Mouse (Mus musculus) forebrain, embryonic 12.5 days (tissue): ENCODE measurements at regions not wholly inside any gene's neighbourhood (a gene's known extent, or its start where the extent isn't known, plus 50 kb on each side); places are given as distances from the start of the nearest gene placed in this dataset.
A peak's percentile ranks its signal among the peaks of the same experiment; 100 is the strongest.

Source experiments
- ATAC-seq: fragments of 200-750 bp; cut with Nextera tagmentation; 2 replicates; pipeline ENCODE4 v1.8.0; 2017; ENCODE audit warnings: moderate TSS enrichment; ENCODE audit not compliant: low FRiP score
- H3K27ac ChIP-seq: fragments of 300-500 bp; sonication (generic); 2 replicates; pipeline ENCODE4 v1.5.1; 2016; ENCODE audit warnings: mild to moderate bottlenecking
- H3K27me3 ChIP-seq: fragments of 300-500 bp; sonication (generic); 2 replicates; pipeline ENCODE4 v1.6.1; 2016; ENCODE audit warnings: mild to moderate bottlenecking
- H3K36me3 ChIP-seq: fragments of 300-500 bp; sonication (generic); replicated peaks from 2 replicates; pipeline ENCODE4 v1.6.1; 2016; ENCODE audit warnings: mild to moderate bottlenecking
- H3K4me1 ChIP-seq: fragments of 300-500 bp; sonication (generic); 2 replicates; pipeline ENCODE4 v1.6.1; 2016
- H3K4me2 ChIP-seq: fragments of 300-500 bp; sonication (generic); 2 replicates; pipeline ENCODE4 v1.6.1; 2016; ENCODE audit warnings: mild to moderate bottlenecking, moderate library complexity
- H3K4me3 ChIP-seq: fragments of 300-500 bp; sonication (generic); replicated peaks from 2 replicates; pipeline ENCODE4 v1.5.1; 2016; ENCODE audit warnings: mild to moderate bottlenecking
- H3K9ac ChIP-seq: fragments of 300-500 bp; sonication (generic); 2 replicates; pipeline ENCODE4 v1.6.1; 2016; ENCODE audit warnings: mild to moderate bottlenecking
- H3K9me3 ChIP-seq: fragments of 300-500 bp; sonication (generic); 2 replicates; pipeline ENCODE4 v1.6.1; 2016
- WGBS: fragments of 180-500 bp; shearing (Covaris S2); methylation state at CpG from one replicate; pipeline ENCODE4 v1.1.7; 2016; 5-methylcytosine and 5-hydroxymethylcytosine counted together

DNA sequence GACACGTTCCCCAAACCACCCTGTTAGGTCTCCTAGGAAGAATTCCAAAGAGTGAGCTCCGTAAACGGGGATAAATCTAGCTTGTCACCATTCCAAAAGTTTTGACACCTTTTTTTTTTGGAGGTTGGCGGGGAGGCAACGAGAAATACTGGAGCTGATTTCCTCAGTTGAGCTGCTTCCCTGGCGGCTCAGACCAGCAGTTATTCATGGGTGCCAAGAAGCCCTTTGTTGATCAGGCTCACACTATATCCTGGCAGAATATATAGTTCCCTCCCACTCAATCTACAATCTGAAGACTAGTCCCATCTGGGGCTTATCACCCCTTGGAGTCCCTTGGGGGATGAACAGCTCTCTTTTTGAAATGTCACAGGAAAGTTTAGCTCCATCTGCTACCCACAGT is 77.5 kb upstream of the Tiam2 start:
- H3K9me3 ChIP-seq, result no peaks in the 10 kb centered on the region
- H3K9ac ChIP-seq, result no peak overlapping the region
- peaks cover 45% of the 10 kb centered on the region for H3K4me1 ChIP-seq
- H3K27me3 ChIP-seq, result no peaks in the 10 kb centered on the region
- no peak overlapping the region for H3K4me2 ChIP-seq
- no peak for ATAC-seq
- H3K27ac ChIP-seq, result peak overlapping the region; percentile 68
- WGBS, result 79% methylated on average over 6 of the region's 6 CpGs
- no peaks in the 10 kb centered on the region for H3K36me3 ChIP-seq
- H3K4me3 ChIP-seq, result no peak overlapping the region

- Histone ChIP-seq H3K4me2 (no peak overlapping the region), H3K27ac (peak overlapping the region; percentile 68), H3K27me3 (no peaks in the 10 kb centered on the region), H3K36me3 (no peaks in the 10 kb centered on the region), H3K4me1 (peaks cover 44% of the 10 kb centered on the region), H3K4me3 (no peak overlapping the region), H3K9me3 (no peaks in the 10 kb centered on the region), H3K9ac (no peak overlapping the region)
- no peak for ATAC-seq
- WGBS, result 83% methylated on average over 7 of the region's 7 CpGs
Measured at GRCm38 (mm10) chr17:3249320-3249719, 77.1 kb upstream of the Tiam2 start.

DNA sequence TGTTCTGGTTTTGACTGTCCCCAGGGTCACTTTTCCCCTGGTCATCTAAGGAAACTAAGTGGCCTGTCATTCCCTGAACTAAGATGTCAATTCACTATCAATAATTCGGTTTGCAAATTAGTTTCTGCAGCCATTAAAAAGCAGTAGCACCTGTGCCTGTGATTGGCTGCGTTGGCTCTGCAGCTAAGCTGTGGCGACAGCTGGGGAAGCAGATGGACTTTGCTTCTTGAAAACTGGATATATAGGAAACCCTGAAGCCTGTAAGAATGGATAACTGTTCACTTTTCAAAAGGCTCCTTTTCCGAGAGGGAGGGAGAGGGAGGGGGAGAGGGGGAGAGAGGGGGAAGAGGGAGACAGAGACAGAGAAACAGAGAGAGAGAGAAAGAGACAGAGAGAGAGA is 75.2 kb upstream of the Tiam2 start:
- WGBS, result 76% methylated on average over 4 of the region's 4 CpGs

GRCm38 (mm10) chr17:3251966-3252365 is 74.4 kb upstream of the Tiam2 start:
- Histone ChIP-seq H3K27ac (no peak overlapping the region), H3K9me3 (no peaks in the 10 kb centered on the region), H3K9ac (no peak overlapping the region), H3K36me3 (no peaks in the 10 kb centered on the region), H3K4me3 (no peak overlapping the region), H3K4me1 (peaks cover 22% of the 10 kb centered on the region; the same call in 1 of the 2 replicates), H3K4me2 (no peak overlapping the region), H3K27me3 (no peaks in the 10 kb centered on the region)
- 95% methylated on average over 5 of the region's 5 CpGs for WGBS
- no peak for ATAC-seq

More for the DNA sequence above, 75.2 kb upstream of the Tiam2 start:
- no peaks in the 10 kb centered on the region for H3K36me3 ChIP-seq
- no peak overlapping the region for H3K27ac ChIP-seq
- H3K4me3 ChIP-seq, result no peak overlapping the region
- no peak overlapping the region for H3K9ac ChIP-seq
- no peak overlapping the region for H3K4me2 ChIP-seq
- ATAC-seq, result no peak
- peaks cover 30% of the 10 kb centered on the region for H3K4me1 ChIP-seq
- no peaks in the 10 kb centered on the region for H3K9me3 ChIP-seq
- no peaks in the 10 kb centered on the region for H3K27me3 ChIP-seq

DNA sequence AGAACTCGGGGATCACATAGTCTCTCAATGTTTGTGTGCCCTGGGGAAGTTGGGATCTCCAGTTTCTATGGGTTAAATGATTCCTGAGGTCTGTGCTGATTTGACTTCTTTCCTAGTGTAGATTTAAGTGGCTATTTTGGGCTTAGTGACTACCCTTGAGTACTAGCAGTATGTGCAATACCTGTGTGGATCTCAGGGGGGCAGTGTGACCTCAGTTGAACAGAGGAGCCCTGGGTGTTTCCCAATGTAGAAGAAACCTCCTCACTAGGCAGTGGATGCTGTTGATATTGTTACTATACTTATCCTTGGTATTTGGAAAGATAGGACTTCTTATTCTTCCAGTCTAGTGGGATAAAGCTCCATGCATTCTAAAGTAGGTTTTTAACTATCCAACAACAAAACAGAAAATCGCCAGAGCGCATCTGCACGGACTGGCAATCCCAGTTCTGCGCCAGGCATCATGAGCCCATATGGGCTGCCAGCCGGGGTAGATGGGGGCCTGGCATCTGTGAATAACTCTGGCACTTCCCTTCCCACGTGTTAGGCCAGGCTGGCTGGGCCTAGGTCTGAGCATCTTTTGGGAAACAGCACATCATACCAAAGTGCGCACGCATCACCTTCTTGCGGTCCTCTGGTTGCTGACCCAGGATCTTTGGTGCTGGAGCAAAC is 72.7 kb upstream of the Tiam2 start:
- no peak for ATAC-seq
- Histone ChIP-seq H3K27me3 (no peaks in the 10 kb centered on the region), H3K4me2 (no peak overlapping the region), H3K4me3 (no peak overlapping the region), H3K4me1 (peaks cover 15% of the 10 kb centered on the region; the same call in 1 of the 2 replicates), H3K9me3 (no peaks in the 10 kb centered on the region), H3K36me3 (no peaks in the 10 kb centered on the region), H3K9ac (no peak overlapping the region), H3K27ac (no peak overlapping the region)
- WGBS, result 88% methylated on average over 10 of the region's 10 CpGs

- no peak for ATAC-seq
- Histone ChIP-seq H3K4me2 (no peak overlapping the region), H3K36me3 (no peaks in the 10 kb centered on the region), H3K27ac (no peak overlapping the region), H3K27me3 (no peaks in the 10 kb centered on the region), H3K9ac (no peak overlapping the region), H3K4me1 (peaks cover 3% of the 10 kb centered on the region; the same call in 1 of the 2 replicates), H3K9me3 (no peaks in the 10 kb centered on the region), H3K4me3 (no peak overlapping the region)
- 98% methylated on average over 7 of the region's 7 CpGs for WGBS
Measured at GRCm38 (mm10) chr17:3256765-3257164, 69.6 kb upstream of the Tiam2 start.

DNA sequence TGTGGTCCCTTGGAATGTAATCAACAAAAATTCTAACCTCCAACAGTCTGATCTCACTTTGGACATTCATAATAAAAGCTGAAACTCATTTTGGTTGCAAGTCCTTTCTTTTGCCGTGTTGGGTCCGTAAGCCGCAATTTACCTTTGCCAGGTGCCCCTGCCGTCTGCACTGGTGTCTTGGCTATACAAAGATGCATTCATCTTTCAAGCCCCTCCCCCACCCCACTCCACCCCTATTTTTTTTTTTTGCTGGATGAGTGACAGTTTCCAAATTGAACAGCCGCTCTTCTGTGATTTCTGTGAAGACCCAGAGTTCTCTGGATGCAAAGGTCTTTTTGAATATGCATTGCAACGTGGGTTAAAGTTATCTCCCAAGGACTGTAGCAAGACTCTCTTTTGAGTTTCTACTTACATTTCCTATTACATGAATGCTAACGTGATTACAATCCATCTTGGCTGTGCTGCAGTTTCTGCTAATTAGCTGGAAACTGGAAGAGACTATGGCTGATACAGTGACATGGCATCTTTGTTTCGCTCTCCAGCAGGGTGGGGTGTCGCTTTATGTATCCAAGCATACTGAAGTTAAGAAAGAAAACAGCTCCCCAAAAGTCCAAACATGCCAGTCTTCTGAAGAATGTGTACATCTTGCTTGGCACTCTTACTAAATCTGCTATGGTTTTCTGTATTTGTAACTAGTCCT is 67.4 kb upstream of the Tiam2 start:
- ATAC-seq, result no peak
- Histone ChIP-seq H3K4me3 (no peak overlapping the region), H3K27me3 (no peaks in the 10 kb centered on the region), H3K4me2 (no peak overlapping the region), H3K36me3 (no peaks in the 10 kb centered on the region), H3K9me3 (no peaks in the 10 kb centered on the region), H3K4me1 (peaks cover 3% of the 10 kb centered on the region; the same call in 1 of the 2 replicates), H3K9ac (no peak overlapping the region), H3K27ac (no peak overlapping the region; the same call in 1 of the 2 replicates)
- WGBS, result 63% methylated on average over 9 of the region's 9 CpGs

DNA sequence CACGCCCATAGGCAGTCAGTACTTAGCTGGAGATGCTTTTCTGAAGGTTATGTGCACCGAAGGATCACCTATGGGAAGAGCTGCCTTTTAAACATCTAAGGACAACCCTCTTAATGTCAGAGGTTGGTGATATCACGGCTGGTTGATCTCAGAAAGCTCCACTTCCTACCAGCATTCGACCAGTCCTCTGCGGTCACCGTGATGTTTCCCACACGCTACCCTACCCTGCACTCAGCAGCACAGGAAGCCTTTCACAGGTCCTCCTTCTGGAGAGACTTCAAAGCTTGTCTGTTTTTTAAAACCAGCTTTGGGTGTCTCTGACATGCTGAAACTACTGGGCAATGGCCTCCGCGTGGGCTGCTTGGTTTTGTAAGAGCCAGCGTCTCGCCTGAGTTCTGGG is 65.6 kb upstream of the Tiam2 start:
- no peak overlapping the region for H3K9ac ChIP-seq
- no peak overlapping the region for H3K27ac ChIP-seq
- no peak overlapping the region for H3K4me2 ChIP-seq
- H3K36me3 ChIP-seq, result no peaks in the 10 kb centered on the region
- H3K4me1 ChIP-seq, result peaks cover 3% of the 10 kb centered on the region; the same call in 1 of the 2 replicates
- 91% methylated on average over 11 of the region's 11 CpGs for WGBS
- H3K27me3 ChIP-seq, result no peaks in the 10 kb centered on the region
- H3K4me3 ChIP-seq, result no peak overlapping the region
- H3K9me3 ChIP-seq, result no peaks in the 10 kb centered on the region
- no peak for ATAC-seq

GRCm38 (mm10) chr17:3273108-3274091 is 53.0 kb upstream of the Tiam2 start:
- Histone ChIP-seq H3K9me3 (no peaks in the 10 kb centered on the region), H3K27ac (no peak overlapping the region), H3K4me1 (peaks cover 25% of the 10 kb centered on the region), H3K36me3 (no peaks in the 10 kb centered on the region), H3K9ac (no peak overlapping the region), H3K4me2 (no peak overlapping the region), H3K27me3 (no peaks in the 10 kb centered on the region), H3K4me3 (no peak overlapping the region)
- ATAC-seq, result peak; percentile 70
- 47% methylated on average over 22 of the region's 22 CpGs for WGBS

DNA sequence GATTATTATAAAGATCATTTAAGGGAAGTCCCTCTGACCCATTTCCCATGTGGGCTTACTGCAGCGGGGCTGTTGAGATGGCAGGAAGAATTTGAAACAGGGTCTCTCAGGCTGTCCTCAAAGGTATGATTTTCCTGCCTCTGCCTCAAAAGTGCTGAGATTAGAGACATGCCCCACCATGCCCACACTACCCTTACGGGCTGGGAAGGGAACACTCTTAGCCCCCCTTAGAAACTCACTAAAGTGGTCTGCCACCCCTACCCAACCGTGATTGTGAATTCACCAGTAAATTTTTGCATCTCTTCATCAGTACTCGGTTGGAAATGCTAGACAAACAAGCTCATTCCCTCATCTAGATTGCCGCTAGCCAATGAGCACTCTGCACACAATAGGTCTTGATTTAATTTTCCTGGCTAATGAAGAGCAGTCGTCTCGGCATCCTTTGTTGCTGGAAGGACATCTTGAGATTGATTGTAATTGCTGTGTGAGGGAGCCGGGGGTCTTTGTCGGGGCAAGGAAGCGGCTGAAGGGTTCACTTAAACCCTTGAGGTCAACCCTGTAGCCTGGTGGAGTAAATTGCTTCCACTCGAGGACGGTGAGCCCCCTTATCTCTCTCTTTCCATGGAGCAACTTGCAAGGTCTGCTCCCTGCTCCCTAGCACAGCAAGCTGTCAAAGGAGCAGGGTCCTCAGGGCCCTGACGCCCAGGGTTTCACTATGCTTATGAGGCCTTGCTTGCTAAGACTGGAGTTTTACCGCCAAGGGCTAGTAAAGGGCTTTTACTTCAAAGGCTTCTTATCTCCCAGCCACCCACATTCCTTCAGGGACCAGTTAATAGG is 51.7 kb upstream of the Tiam2 start:
- peak; percentile 66 for ATAC-seq
- Histone ChIP-seq H3K4me3 (no peak overlapping the region), H3K4me1 (peaks cover 25% of the 10 kb centered on the region), H3K9me3 (no peaks in the 10 kb centered on the region), H3K27ac (peak overlapping the region; percentile 69), H3K4me2 (peak overlapping the region; percentile 22), H3K36me3 (no peaks in the 10 kb centered on the region), H3K27me3 (peaks cover 3% of the 10 kb centered on the region; the same call in 1 of the 2 replicates), H3K9ac (no peak overlapping the region)
- 6% methylated on average over 14 of the region's 14 CpGs for WGBS
